Mouse (Mus musculus) kidney, adult 11 months (tissue): ENCODE measurements at regions not wholly inside any gene's neighbourhood (a gene's known extent, or its start where the extent isn't known, plus 50 kb on each side); places are given as distances from the start of the nearest gene placed in this dataset.
A peak's percentile ranks its signal among the peaks of the same experiment; 100 is the strongest.

ENCODE experiments used
- DNase-seq: peaks from one replicate; pipeline ENCODE4 v3.0.0; 2022

GRCm38 (mm10) chr5:136619315-136620231, 52.3 kb upstream of the Cux1 start:
- no peak for DNase-seq

- DNase-seq, result no peak
These were observed 52.9 kb upstream of the Cux1 start for GRCm38 (mm10) chr5:136620234-136620633.

GRCm38 (mm10) chr5:136621336-136622125, 54.2 kb upstream of the Cux1 start:
- peak; percentile 19 for DNase-seq

- no peak for DNase-seq
These were observed 54.9 kb upstream of the Cux1 start for GRCm38 (mm10) chr5:136622152-136622551.

GRCm38 (mm10) chr5:136622721-136623542, 55.6 kb upstream of the Cux1 start:
- DNase-seq, result peak; percentile 78

- DNase-seq, result no peak
These were observed 56.5 kb upstream of the Cux1 start for GRCm38 (mm10) chr5:136623791-136624190.

- DNase-seq, result no peak
These were observed 58.1 kb upstream of the Cux1 start for GRCm38 (mm10) chr5:136625176-136625991.

- DNase-seq, result no peak
These were observed 59.0 kb upstream of the Cux1 start for GRCm38 (mm10) chr5:136626142-136626771.

- no peak for DNase-seq
These were observed 59.6 kb upstream of the Cux1 start for GRCm38 (mm10) chr5:136626891-136627290.

GRCm38 (mm10) chr5:136627671-136628292, 60.5 kb upstream of the Cux1 start:
- DNase-seq, result no peak

GRCm38 (mm10) chr5:136628502-136628901, 61.2 kb upstream of the Cux1 start:
- DNase-seq, result no peak

- no peak for DNase-seq
These were observed 60.7 kb upstream of the Myl10 start for GRCm38 (mm10) chr5:136632286-136632685.

- DNase-seq, result no peak
These were observed 59.0 kb upstream of the Myl10 start for GRCm38 (mm10) chr5:136633901-136634300.

GRCm38 (mm10) chr5:136635119-136635518, 57.8 kb upstream of the Myl10 start:
- DNase-seq, result no peak

GRCm38 (mm10) chr5:136636476-136636875, 56.5 kb upstream of the Myl10 start:
- no peak for DNase-seq

- DNase-seq, result no peak
These were observed 55.1 kb upstream of the Myl10 start for GRCm38 (mm10) chr5:136637872-136638271.

GRCm38 (mm10) chr5:136640871-136641619, 51.9 kb upstream of the Myl10 start:
- DNase-seq, result no peak

- no peak for DNase-seq
These were observed 50.7 kb upstream of the Myl10 start for GRCm38 (mm10) chr5:136642208-136642607.
